In genomic region chr15:27777455-27778190, GRCm38 (mm10) we compare ENCODE assay signal across 10 mouse cellular contexts.
DNase-seq lines count a peak whose midpoint lies in the region; ATAC-seq lines count a peak whose summit lies in the region.
"Had no signal": no experiment of that assay in that cellular context is flagged by ENCODE, and none has a peak within 500 bp of the region (broad histone marks: within the 10 kb centered on the region; RNA-seq: fewer than 3 reads in every experiment).

No protein-coding gene starts in this region.

- H3K27me3 ChIP-seq in heart, embryonic 10.5 days (ENCODE audit: insufficient read depth, poor library complexity, severe bottlenecking): no peaks in the 10 kb centered on the region
- no peaks in the 10 kb centered on the region for H3K27me3 ChIP-seq in forebrain, embryonic 13.5 days
- no peaks in the 10 kb centered on the region for H3K27me3 ChIP-seq in limb, embryonic 13.5 days

- peaks cover 61% of the 10 kb centered on the region for H3K4me1 ChIP-seq in heart, embryonic 10.5 days
- peaks cover 59% of the 10 kb centered on the region for H3K4me1 ChIP-seq in forebrain, embryonic 13.5 days
- H3K4me1 ChIP-seq in limb, embryonic 13.5 days: peaks cover 95% of the 10 kb centered on the region

- H3K4me3 ChIP-seq in heart, embryonic 10.5 days: no peak overlapping the region
- H3K4me3 ChIP-seq in forebrain, embryonic 13.5 days: no peak overlapping the region
- H3K4me3 ChIP-seq in limb, embryonic 13.5 days: 0 out of 2 replicates have a peak overlapping the region, but pooled peaks have one; percentile 14

- intact Hi-C loops in heart, postnatal 36 days (cut with DNase I): no loop called here

- H3K9ac ChIP-seq in forebrain, embryonic 13.5 days: no peak overlapping the region; the same call in 1 of the 2 replicates
- peak overlapping the region; percentile 45 for H3K9ac ChIP-seq in limb, embryonic 13.5 days

- 44% methylated on average over 11 of the region's 11 CpGs for WGBS in heart, embryonic 10.5 days
- WGBS in forebrain, embryonic 13.5 days: 17% methylated on average over 11 of the region's 11 CpGs
- 9% methylated on average over 11 of the region's 11 CpGs for WGBS in limb, embryonic 13.5 days

- DNase-seq in heart, embryonic 10.5 days (ENCODE audit: low spot score): no peak
- no peak for DNase-seq in heart, postnatal 36 days
- DNase-seq in 3T3-L1 (ENCODE audit: low read depth, low spot score): peak; percentile 88
- DNase-seq in testis, postnatal 14 days (ENCODE audit: low spot score): no peak
- DNase-seq in spleen, postnatal 10 days (ENCODE audit: low spot score in 2 of 2): no peak
- DNase-seq: adrenal gland, postnatal 14 days had no signal

- H3K4me2 ChIP-seq in forebrain, embryonic 13.5 days: no peak overlapping the region
- peak overlapping the region; percentile 67 for H3K4me2 ChIP-seq in limb, embryonic 13.5 days (replicated peaks)

- H3K9me3 ChIP-seq in heart, embryonic 10.5 days: no peaks in the 10 kb centered on the region
- no peaks in the 10 kb centered on the region for H3K9me3 ChIP-seq in forebrain, embryonic 13.5 days (replicated peaks)
- H3K9me3 ChIP-seq in limb, embryonic 13.5 days: no peaks in the 10 kb centered on the region

- H3K36me3 ChIP-seq in heart, embryonic 10.5 days: peaks cover 19% of the 10 kb centered on the region
- H3K36me3 ChIP-seq in forebrain, embryonic 13.5 days (ENCODE audit: poor library complexity, severe bottlenecking): peaks cover 15% of the 10 kb centered on the region
- peaks cover 31% of the 10 kb centered on the region for H3K36me3 ChIP-seq in limb, embryonic 13.5 days

- ATAC-seq in forebrain, embryonic 13.5 days: peak; percentile 12; the same call in 1 of the 2 replicates
- peak; percentile 49 for ATAC-seq in limb, embryonic 13.5 days (ENCODE audit: low FRiP score, low read depth)
- no peak for ATAC-seq in megakaryocyte-erythroid progenitor cell, adult 5-6 weeks (replicated peaks; ENCODE audit: low FRiP score, low TSS enrichment, poor library complexity, severe bottlenecking)
- ATAC-seq: CD4-positive, CD25-positive, alpha-beta regulatory T cell, adult 4 months had no signal

- peak overlapping the region; percentile 83 for H3K27ac ChIP-seq in heart, embryonic 10.5 days
- peak overlapping the region; percentile 68 for H3K27ac ChIP-seq in forebrain, embryonic 13.5 days
- peak overlapping the region; percentile 97 for H3K27ac ChIP-seq in limb, embryonic 13.5 days
